Mouse (Mus musculus) lung, adult 2 months (tissue): ENCODE data around the gene Ptgis.

Experiments
- CTCF ChIP-seq: fragments of 200-500 bp; IDR thresholded peaks from 2 replicates; pipeline ENCODE4 v1.5.1; 2011; ENCODE audit warnings: mild to moderate bottlenecking, low read length, control low read depth; ENCODE audit not compliant: insufficient read depth
- POLR2A ChIP-seq: fragments of 200-500 bp; IDR thresholded peaks from 2 replicates; pipeline ENCODE4 v1.6.1; 2011; ENCODE audit warnings: low read depth, mild to moderate bottlenecking, control low read depth, low read length, borderline replicate concordance; ENCODE audit errors: extremely low read depth

- TF ChIP-seq CTCF (no peak), POLR2A (no peak)
Measured at GRCm38 (mm10) chr2:167150135-167150534, 90.3 kb downstream of the Ptgis start.
